Mouse (Mus musculus) Muller cell, postnatal 12 days (primary cell): ENCODE data around the gene Jaml.
"Not testable (repeated sequence)": the region's sequence is repeated elsewhere in the genome, so short reads cannot be mapped to it uniquely, and the experiment has no call there.

Experiments
- DNase-seq: peaks from one replicate; pipeline ENCODE4 v3.0.0-alpha.2; 2015; ENCODE audit errors: inconsistent ontology term

Gene Jaml

GRCm38 (mm10) chr9:45079011-45079410, at the start of gene Jaml:
TSS of gene Jaml (plus strand) at chr9:45079183.
- DNase-seq = no peak

DNA sequence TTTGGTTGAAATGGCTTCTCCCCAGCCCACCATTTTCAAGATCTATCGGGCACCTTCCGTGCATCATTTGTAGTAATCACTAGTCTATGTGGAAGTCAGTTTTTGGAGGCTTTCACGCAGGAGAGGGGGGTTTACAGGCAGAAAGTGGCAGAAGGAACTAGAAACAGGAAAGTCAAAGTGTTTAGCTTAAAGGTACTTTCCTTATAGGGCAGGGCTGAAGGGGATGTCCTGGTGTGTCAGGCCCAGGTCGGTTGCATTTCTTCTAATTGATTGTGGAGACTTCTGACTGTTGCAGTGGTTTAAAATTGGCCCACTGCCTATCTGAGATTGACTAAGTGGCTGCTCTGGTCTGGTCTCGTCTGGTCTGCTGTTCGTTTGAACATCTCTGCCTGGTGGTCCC, 48.6 kb upstream of the Jaml start:
- no peak for DNase-seq

DNA sequence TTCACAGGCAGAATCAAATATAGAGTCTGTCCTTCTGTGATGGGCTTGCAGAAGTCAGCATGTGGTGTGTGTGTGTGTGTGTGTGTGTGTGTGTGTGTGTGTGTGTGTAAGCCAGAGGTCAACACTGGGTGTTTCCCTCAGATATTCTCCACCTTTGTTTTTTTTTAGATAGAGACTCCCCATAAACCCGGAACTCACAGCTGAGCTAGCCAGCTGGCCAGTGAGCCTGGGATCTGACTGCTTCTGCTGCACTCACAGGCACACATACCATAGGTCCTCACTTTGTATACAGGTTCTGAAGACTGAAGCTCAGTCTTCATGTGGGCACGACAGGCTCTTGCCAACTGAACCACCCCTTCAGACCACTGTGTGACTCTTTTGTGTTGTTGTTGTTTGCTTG, 46.7 kb upstream of the Jaml start:
- DNase-seq = no peak

DNA sequence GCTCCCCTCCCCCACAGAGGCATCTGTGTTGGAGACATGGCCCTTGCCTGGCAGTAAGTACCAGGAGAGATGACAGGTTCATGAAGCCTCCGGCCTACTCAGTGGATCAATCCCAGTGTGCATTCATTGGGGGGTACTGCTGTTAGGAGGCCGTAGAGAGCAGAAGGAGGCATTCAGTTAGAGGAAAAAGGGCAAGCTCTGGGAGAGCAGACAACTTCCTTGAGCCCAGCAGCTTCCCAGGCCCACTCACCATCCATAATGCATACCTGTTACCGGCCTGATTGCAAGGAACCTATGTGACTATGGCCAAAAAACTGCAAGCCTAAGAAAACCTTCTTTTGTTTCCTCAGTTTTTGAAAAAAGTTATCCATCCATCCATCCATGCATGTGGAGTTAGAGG, 44.5 kb upstream of the Jaml start:
- DNase-seq = no peak

- not testable (repeated sequence) for DNase-seq
These were observed 41.2 kb upstream of the Jaml start for GRCm38 (mm10) chr9:45037803-45038202.

- DNase-seq = no peak
These were observed 39.5 kb upstream of the Jaml start, which contains the start of gene Mpzl2 for GRCm38 (mm10) chr9:45039499-45039898. TSS of gene Mpzl2 (plus strand) at chr9:45039799.

DNA sequence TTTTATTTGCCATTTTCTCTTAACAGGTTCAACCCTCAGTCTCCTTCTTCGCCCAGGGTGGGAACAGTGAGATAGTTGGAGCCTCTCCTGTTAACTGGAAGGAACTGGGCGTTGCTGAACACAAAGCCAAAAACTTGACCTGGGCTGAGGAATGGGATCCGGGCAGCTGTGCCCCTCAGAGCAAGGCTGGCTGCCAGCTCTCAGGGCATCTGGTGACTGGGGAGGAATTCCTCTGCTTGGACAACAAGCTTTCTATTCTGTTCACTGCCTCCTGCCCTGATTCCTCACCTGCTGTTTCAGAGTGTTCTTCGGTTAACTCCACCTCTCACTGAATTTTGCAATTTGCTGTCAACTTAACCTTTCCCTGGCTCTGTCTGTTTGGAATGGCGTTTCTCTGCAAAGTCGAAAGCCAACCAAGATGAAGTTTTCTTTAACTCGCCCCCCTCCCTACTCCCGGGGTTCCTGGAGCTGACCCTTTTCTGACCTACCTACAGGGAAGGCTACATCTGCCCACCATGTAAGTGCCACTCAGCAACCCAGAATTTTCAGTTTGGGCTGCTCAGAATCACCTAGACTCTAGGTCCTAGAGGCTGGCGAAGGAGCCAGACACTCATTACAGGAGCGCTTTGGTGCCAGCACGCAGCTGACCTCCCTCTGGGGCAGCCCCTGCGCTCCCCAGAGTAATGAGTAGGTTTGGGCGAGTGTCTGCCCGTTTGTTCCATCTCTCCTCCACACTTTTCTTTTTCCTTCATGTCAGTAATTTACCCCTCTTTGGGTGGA, 38.7 kb upstream of the Jaml start:
- no peak for DNase-seq

DNA sequence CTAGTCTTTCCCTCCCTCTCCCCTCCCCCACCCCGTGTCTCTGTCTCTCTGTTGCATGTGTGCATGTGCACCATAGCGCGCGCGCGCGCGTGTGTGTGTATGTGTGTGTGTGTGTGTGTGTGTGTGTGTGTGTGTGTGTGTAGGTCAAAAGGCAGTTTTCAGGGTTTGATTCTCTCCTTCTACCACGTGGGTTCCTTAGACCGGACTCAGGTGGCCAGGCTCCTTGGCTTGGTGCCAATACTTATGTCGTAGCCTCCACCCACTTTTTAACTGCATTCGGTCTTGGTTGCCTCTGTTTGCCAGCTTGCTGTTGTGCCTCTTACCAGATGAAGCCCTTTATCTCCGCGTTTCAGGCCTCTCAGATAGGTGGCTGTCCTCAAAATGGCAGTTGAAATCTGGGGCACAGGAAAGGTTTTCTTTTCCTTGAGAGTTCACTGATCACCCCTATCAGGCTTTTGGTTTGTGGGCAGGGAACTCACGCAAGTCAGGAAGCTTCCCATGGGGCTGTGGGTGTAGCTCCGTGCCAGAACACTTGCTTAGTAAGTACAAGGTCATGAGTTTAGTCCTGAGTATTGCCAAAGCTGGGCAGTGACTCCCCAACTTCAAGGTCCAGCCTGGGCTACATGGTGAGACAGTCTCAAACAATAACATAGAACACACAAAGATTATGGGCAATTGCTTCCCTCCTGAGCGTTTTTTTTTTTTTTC, 37.7 kb upstream of the Jaml start:
- no peak for DNase-seq

DNA sequence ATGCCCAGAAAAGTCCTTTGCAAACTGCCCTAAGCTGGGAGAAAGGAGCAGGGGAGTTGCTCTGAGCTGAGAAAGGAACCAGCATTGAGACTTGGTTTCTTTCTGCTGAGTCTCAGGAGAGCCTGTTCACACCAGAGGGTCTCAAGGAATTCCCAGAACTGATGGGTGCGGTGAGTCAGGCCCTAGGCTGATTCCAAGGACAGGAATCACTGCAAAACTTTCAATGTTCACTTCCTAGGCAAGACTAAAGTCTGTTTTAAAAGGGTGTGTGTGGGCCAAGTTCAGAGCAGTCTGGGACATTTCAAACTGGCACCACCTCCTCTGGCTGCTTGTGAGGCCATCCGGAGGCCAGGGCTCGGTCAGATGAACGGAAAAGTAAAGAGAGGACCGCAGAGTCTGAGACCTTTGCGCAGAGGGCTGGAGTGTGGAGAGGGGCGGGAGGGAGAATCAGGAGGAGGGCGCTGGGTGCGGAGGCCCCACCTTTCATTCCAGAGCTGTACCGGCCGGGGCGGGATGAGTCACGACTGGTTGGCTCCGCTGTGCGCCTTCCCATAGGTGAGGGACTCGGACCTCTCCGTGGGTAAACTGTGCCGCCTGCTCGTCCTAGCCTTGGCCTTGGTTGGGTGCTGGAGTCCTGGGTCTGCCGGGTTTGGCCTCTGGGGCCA, 36.8 kb upstream of the Jaml start:
- DNase-seq = peak; percentile 39

GRCm38 (mm10) chr9:45042947-45043346, 36.0 kb upstream of the Jaml start:
- no peak for DNase-seq

- DNase-seq = no peak
These were observed 32.0 kb upstream of the Jaml start for GRCm38 (mm10) chr9:45046973-45047372.

DNA sequence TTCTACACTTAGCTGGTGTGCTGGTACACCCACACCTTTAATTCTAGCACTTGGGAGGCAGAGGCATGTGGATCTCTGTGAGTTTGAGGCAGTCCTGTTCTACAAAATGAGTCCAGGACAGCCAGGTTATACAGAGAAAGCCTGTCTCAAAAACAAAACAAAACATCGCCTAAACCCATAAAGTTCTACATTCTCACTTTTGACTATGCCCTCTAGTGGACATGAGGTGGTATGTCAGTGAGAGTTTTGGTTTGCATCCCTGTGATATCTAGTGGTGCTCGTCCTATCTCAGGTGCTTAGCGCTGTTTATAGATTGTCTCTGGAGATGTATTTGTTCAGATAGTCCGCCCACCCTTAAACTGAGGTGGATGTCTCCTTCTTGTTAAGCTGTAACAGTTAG, 30.5 kb upstream of the Jaml start:
- DNase-seq = peak; percentile 17

DNA sequence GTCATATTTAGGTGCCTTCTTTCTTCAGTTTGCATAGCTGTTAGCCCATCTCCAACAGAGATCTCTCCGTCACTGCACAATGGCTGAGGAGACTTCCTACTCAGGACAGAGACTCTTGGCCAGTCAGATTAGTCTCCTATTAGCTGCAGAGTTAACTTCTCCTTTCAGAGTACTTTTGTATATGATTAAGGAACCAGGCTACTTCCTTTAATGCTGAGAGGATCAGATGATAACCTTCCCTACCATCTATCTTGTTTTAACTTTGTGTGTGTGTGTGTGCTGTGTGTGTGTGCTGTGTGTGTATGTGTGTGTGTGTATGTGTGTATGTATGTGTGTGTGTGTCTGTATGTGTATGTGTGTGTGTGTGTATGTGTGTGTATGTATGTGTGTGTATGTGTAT, 29.3 kb upstream of the Jaml start:
- no peak for DNase-seq

DNA sequence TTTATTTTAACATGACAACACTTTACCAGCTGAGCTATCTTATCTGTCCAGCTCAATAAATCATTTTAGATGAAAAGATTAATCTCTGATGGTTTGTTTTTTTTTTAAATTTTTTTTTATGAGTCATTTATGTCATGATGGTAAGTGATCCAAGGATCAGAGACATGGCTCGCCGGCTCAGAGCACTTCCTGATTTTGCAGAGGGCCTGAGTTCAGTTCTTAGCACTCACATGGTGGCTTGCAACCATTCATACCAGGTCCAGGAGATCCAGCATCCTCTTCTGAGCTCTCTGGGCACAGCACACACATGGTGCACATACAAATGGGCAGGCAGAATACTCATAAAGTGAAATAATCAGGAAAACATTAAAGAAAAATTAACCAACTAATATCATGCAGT, 28.7 kb upstream of the Jaml start:
- no peak for DNase-seq

GRCm38 (mm10) chr9:45055082-45055713, 23.8 kb upstream of the Jaml start, which contains the start of gene Mpzl3:
TSS of gene Mpzl3 (plus strand) at chr9:45055186.
- peak; percentile 94 for DNase-seq

GRCm38 (mm10) chr9:45058304-45058940, 20.6 kb upstream of the Jaml start:
- no peak for DNase-seq

DNA sequence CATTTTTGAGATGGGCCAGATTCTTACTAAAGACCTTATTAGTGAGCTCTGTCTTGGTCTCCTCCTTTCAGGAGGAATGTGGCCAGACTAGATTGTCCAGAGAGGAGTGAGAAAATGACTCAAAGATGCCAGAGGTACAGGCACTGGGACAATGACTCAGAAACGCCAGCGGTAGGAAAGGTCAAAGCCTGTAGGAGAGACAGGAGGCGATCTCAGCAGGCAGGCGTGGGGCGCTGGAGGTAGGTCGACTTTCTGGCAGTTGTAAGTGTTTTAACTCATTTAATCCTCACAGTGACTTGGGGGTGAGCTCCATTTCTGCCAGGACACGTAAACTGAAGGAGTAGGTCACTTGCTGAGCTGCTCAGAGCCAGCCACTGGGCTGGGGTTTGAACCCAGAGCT, 18.8 kb upstream of the Jaml start:
- peak; percentile 7 for DNase-seq

GRCm38 (mm10) chr9:45062677-45063076, 16.3 kb upstream of the Jaml start:
- no peak for DNase-seq

DNA sequence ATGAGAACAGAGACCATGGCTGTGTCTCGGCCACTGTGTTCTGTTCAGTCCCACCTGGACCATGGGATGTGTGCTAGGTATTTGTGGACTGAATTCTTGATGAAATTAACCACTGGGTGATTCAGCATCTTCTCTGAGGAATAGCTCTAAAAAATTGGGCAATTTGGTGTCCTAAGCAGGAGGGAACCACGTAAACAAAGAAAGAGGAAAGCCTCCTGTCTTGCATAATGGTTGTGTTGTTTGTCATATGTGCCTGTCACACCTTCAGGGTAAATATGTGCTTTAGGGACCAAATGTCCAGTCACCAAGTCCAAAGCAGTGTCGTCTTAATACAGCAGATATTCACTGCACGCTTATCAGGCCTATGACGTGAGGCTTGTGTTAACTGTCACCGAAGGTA, 14.6 kb upstream of the Jaml start:
- no peak for DNase-seq

DNA sequence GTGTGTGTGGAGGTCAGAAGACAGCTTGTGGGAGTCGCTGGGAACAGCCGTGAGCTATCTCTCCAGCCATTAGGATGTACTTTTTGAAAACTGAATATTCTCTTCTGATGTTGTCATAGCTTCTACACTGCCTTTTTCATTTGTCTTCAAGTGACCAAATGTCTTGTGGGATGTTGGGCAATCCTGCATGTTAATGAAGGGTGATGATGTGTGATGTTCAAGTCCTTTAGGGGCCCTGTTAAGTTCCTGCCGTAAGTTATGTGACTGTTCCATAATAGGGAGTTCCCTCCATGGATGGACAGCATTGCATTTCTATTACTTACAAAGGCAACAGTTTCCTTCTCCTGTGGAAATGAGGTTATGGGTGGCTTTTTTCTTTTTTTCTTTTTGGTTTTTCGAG, 12.2 kb upstream of the Jaml start:
- DNase-seq = no peak

DNA sequence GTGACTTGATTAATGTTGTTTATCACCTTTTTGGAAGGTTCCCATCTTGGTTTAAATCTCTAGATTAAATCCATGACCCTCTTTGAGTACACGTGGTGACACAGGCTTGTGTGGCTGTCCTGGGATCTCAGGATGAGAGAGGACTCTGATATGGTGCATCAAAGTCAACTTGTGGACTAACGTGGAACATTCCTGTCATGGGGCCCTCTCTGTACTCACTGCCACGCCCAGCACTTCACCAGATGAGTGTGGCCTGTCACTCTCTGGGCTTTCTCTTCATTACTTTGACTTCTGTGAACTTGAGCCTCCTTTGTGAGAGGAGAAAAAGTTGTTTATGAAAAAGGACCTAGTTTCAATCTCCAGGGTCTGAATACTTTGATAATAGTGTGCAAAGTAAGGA, 7.2 kb upstream of the Jaml start:
- DNase-seq = no peak

DNA sequence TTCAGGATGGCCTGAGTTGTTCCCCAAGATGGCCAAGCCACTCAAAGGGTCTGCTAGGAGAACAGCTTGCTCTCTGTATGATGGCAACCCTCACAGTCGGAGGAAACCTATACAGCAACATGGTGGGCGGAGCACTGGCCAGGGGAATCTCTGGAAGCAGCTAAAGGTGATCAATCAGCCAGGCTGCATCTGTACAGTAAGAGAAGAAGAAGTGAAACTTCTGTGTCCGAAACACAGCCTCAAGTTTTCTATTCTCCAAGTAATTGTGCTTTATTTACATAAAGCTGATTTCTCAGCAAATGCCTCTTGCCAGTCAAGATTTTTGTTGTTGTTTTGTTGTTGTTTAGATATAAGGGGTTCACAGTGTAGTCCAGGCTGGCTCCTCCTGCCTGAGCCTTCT, 1.1 kb upstream of the Jaml start:
- no peak for DNase-seq
